Mouse (Mus musculus) kidney, adult 2 months (tissue): Measurements from ENCODE around the gene Galr2. TPM values are rescaled to one million over a fixed set of nuclear protein-coding genes. Genes with fewer than 3 reads are reported as not detected.

Experiments
- DNase-seq: peaks from one replicate; pipeline ENCODE4 v3.0.0; 2021
- H3K27ac ChIP-seq: fragments of 200-500 bp; 2 replicates; pipeline ENCODE4 v1.5.1; 2012; ENCODE audit warnings: low read depth, low read length, control low read depth, inconsistent platforms; ENCODE audit not compliant: insufficient read depth
- H3K27me3 ChIP-seq: fragments of 200-500 bp; replicated peaks from 2 replicates; pipeline ENCODE4 v1.6.1; 2012; ENCODE audit warnings: mild to moderate bottlenecking, moderate library complexity, low read length, inconsistent platforms; ENCODE audit not compliant: control insufficient read depth, insufficient read depth
- H3K36me3 ChIP-seq: fragments of 200-500 bp; 2 replicates; pipeline ENCODE4 v1.6.1; 2012; ENCODE audit warnings: mild to moderate bottlenecking, moderate library complexity, low read length, inconsistent platforms; ENCODE audit not compliant: control insufficient read depth, insufficient read depth
- H3K4me1 ChIP-seq: fragments of 200-500 bp; 2 replicates; pipeline ENCODE4 v1.6.1; 2011; ENCODE audit warnings: low read length; ENCODE audit not compliant: control insufficient read depth, insufficient read depth
- H3K4me3 ChIP-seq: fragments of 200-500 bp; 2 replicates; pipeline ENCODE4 v1.5.1; 2011; ENCODE audit warnings: mild to moderate bottlenecking, low read depth, low read length, control low read depth; ENCODE audit not compliant: insufficient read depth
- CTCF ChIP-seq: fragments of 200-500 bp; conservative IDR thresholded peaks from 2 replicates; pipeline ENCODE4 v1.5.1; 2011; ENCODE audit warnings: low read depth, mild to moderate bottlenecking, control low read depth, low read length, moderate library complexity, mixed read lengths; ENCODE audit not compliant: insufficient read depth, insufficient read length
- POLR2A ChIP-seq: fragments of 200-500 bp; IDR thresholded peaks from one replicate; pipeline ENCODE4 v1.6.1; 2011; ENCODE audit warnings: low read depth, low read length, control low read depth
- WGBS: fragments of 180-500 bp; shearing (Covaris S2); methylation state at CpG from one replicate; pipeline ENCODE4 v1.1.7; 2018; 5-methylcytosine and 5-hydroxymethylcytosine counted together
- polyA plus RNA-seq: library from polyadenylated mRNA; depleted of rRNA; stranded (reverse); fragments of >200 nt; gene quantifications from 2 replicates; pipeline ENCODE4 v1.2.3, GENCODE M21; 2012

Galr2 gene
- polyA plus RNA-seq, 1 experiment: 3.3 TPM

- Histone ChIP-seq H3K4me3 (no peak overlapping the region), H3K27me3 (no peaks in the 10 kb centered on the region), H3K27ac (peak overlapping the region; percentile 39), H3K36me3 (peaks cover 3% of the 10 kb centered on the region; the same call in 1 of the 2 replicates), H3K4me1 (peaks cover 21% of the 10 kb centered on the region)
- DNase-seq: no peak
- TF ChIP-seq POLR2A (no peak), CTCF (no peak)
- WGBS: 50% methylated on average over 22 of the region's 22 CpGs
These were observed 25.4 kb upstream of the Galr2 start for GRCm38 (mm10) chr11:116255090-116255981.

- no peak for DNase-seq
- TF ChIP-seq POLR2A: no peak
- no peak for TF ChIP-seq CTCF
- no peak overlapping the region for H3K27ac ChIP-seq
These were observed 24.6 kb upstream of the Galr2 start for GRCm38 (mm10) chr11:116255982-116256675.

GRCm38 (mm10) chr11:116259461-116259860, 21.3 kb upstream of the Galr2 start:
- TF ChIP-seq POLR2A (no peak), CTCF (no peak)

More at GRCm38 (mm10) chr11:116255982-116256675, 24.6 kb upstream of the Galr2 start:
- peaks cover 3% of the 10 kb centered on the region; the same call in 1 of the 2 replicates for H3K36me3 ChIP-seq
- H3K4me3 ChIP-seq: no peak overlapping the region
- peaks cover 21% of the 10 kb centered on the region for H3K4me1 ChIP-seq
- WGBS: 59% methylated on average over 9 of the region's 9 CpGs
- no peaks in the 10 kb centered on the region for H3K27me3 ChIP-seq

GRCm38 (mm10) chr11:116260259-116260658, 20.5 kb upstream of the Galr2 start:
- TF ChIP-seq CTCF (no peak), POLR2A (no peak)
- no peak overlapping the region for H3K27ac ChIP-seq

More at GRCm38 (mm10) chr11:116259461-116259860, 21.3 kb upstream of the Galr2 start:
- H3K36me3 ChIP-seq: peaks cover 4% of the 10 kb centered on the region; the same call in 1 of the 2 replicates
- H3K27ac ChIP-seq: no peak overlapping the region
- no peak overlapping the region for H3K4me3 ChIP-seq
- 85% methylated on average over 8 of the region's 8 CpGs for WGBS
- H3K27me3 ChIP-seq: no peaks in the 10 kb centered on the region
- H3K4me1 ChIP-seq: peaks cover 9% of the 10 kb centered on the region
- DNase-seq: no peak

GRCm38 (mm10) chr11:116265352-116265751, 15.4 kb upstream of the Galr2 start:
- Histone ChIP-seq H3K27me3 (no peaks in the 10 kb centered on the region), H3K27ac (no peak overlapping the region), H3K4me3 (no peak overlapping the region), H3K36me3 (peaks cover 7% of the 10 kb centered on the region; the same call in 1 of the 2 replicates), H3K4me1 (no peaks in the 10 kb centered on the region)
- DNase-seq: no peak
- TF ChIP-seq POLR2A (no peak), CTCF (no peak)
- 64% methylated on average over 11 of the region's 11 CpGs for WGBS

More at GRCm38 (mm10) chr11:116260259-116260658, 20.5 kb upstream of the Galr2 start:
- peaks cover 5% of the 10 kb centered on the region for H3K4me1 ChIP-seq
- no peaks in the 10 kb centered on the region for H3K27me3 ChIP-seq
- H3K36me3 ChIP-seq: peaks cover 4% of the 10 kb centered on the region; the same call in 1 of the 2 replicates
- H3K4me3 ChIP-seq: no peak overlapping the region
- no peak for DNase-seq
- WGBS: 56% methylated on average over 7 of the region's 7 CpGs

- H3K27me3 ChIP-seq: no peaks in the 10 kb centered on the region
- H3K36me3 ChIP-seq: peaks cover 7% of the 10 kb centered on the region; the same call in 1 of the 2 replicates
- no peak for TF ChIP-seq POLR2A
- TF ChIP-seq CTCF: no peak
- no peak overlapping the region for H3K27ac ChIP-seq
- no peak overlapping the region for H3K4me3 ChIP-seq
- no peak for DNase-seq
- WGBS: 91% methylated on average over 4 of the region's 4 CpGs
- H3K4me1 ChIP-seq: no peaks in the 10 kb centered on the region
These were observed 14.9 kb upstream of the Galr2 start for GRCm38 (mm10) chr11:116265850-116266249.

GRCm38 (mm10) chr11:116267637-116268036, 13.1 kb upstream of the Galr2 start:
- DNase-seq: no peak
- Histone ChIP-seq H3K4me3 (no peak overlapping the region), H3K27ac (no peak overlapping the region), H3K4me1 (0 out of 2 replicates have a peak, but pooled peaks cover 2% of the 10 kb centered on the region), H3K27me3 (no peaks in the 10 kb centered on the region), H3K36me3 (peaks cover 7% of the 10 kb centered on the region; the same call in 1 of the 2 replicates)
- TF ChIP-seq CTCF (peak; percentile 35; the same call in 1 of the 2 replicates), POLR2A (no peak)
- 85% methylated on average over 8 of the region's 8 CpGs for WGBS
